Mouse (Mus musculus): ENCODE measurements around the gene Rap2b. TPM values are rescaled to one million over a fixed set of nuclear protein-coding genes. Genes with fewer than 3 reads are reported as not detected.

Gene Rap2b
- polyA plus RNA-seq, 1 experiment, result 9.4 TPM

GRCm38 (mm10) chr3:61363989-61364660 is 2.7 kb downstream of the Rap2b start:
- no peak for TF ChIP-seq GATA1 (IDR thresholded peaks at IDR 0.05; ENCODE audit: low read length)

- TF ChIP-seq GATA1 (IDR thresholded peaks at IDR 0.05; ENCODE audit: low read length), result no peak
These were observed 3.2 kb downstream of the Rap2b start for GRCm38 (mm10) chr3:61364661-61364977.

GRCm38 (mm10) chr3:61364978-61365778 is 3.7 kb downstream of the Rap2b start:
- no peak for TF ChIP-seq GATA1 (IDR thresholded peaks at IDR 0.05; ENCODE audit: low read length)

DNA sequence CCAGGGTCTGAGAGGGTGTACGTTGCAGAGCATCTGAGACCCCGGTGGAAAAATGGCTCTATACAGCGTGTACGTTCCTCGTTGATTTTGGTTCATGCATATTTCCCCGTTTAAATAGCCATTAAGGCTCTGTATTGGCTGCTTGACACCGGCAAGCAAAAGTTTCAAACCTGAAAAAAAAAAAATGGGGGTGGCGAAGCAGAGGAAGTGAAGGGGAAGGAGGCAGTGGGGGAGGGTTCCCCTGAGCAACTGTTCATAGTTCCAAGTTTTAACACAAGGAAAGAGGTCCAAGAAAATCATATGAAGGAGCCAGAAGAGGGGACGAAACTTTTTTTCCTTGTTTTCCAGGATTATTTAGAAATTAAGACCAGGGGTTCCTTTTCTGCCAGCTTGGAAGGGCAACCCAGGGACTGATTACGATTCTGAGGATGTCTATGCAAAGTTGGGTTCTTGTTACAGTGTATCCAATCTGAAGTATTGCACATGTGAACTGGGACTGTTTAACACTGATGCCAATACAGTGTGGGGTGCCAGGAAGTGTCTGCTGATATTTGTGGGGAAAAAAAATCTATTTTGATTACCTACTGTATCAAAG is 4.4 kb downstream of the Rap2b start, which contains the start of gene B430305J03Rik:
Gene B430305J03Rik (minus strand): TSS at position 173 of the 595 bp plus-strand sequence.
- TF ChIP-seq GATA1 (IDR thresholded peaks at IDR 0.05; ENCODE audit: low read length), result no peak

- TF ChIP-seq GATA1 (IDR thresholded peaks at IDR 0.05; ENCODE audit: low read length), result no peak
These were observed 7.0 kb downstream of the Rap2b start for GRCm38 (mm10) chr3:61368446-61368845.

DNA sequence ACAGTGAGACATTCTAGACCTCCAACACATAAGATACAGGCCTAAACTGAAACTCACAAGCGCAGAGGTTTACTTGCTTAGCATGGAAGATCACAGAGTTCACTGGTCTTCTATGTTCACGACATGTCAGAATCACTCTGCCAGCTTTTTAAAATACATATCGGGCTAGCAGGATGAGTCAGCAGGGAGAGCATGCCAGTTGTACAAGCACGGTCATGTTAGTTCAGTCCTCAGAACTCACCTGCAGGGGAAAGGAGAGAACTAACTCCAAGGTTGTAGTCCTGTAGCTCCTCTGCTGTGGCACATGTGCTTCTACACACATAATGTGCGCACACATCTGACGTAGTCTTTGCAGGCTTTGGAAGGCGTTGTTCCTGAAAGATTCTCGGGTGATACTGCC is 14.6 kb downstream of the Rap2b start:
- TF ChIP-seq GATA1 (IDR thresholded peaks at IDR 0.05; ENCODE audit: low read length), result no peak

GRCm38 (mm10) chr3:61386368-61386767 is 24.9 kb downstream of the Rap2b start:
- no peak for TF ChIP-seq GATA1 (IDR thresholded peaks at IDR 0.05; ENCODE audit: low read length)

- TF ChIP-seq GATA1 (IDR thresholded peaks at IDR 0.05; ENCODE audit: low read length), result no peak
These were observed 30.1 kb downstream of the Rap2b start for GRCm38 (mm10) chr3:61391564-61391963.

- no peak for TF ChIP-seq GATA1 (IDR thresholded peaks at IDR 0.05; ENCODE audit: low read length)
These were observed 31.4 kb downstream of the Rap2b start for GRCm38 (mm10) chr3:61392881-61393280.

GRCm38 (mm10) chr3:61393520-61393919 is 32.1 kb downstream of the Rap2b start:
- no peak for TF ChIP-seq GATA1 (IDR thresholded peaks at IDR 0.05; ENCODE audit: low read length)

- TF ChIP-seq GATA1 (IDR thresholded peaks at IDR 0.05; ENCODE audit: low read length), result no peak
These were observed 33.9 kb downstream of the Rap2b start for GRCm38 (mm10) chr3:61395382-61395781.

DNA sequence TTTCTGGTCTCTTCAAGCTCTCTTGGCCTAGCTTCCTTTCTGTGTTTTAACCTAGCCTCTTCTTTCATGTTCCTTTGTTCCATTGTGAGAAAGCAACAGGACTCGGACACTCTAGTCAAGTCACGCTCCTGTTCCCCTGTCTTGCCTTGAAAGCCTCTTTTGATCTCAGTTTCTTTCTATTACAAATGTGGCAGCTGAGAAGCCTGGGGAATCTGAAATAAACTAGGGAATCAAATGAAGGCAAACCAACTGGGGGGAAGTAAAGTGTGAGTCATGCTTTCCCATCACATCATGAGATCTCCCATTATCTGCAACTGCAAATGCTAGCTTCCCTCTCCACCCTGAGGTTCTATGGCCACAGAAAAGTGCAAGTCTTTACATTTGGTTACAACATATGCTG is 35.3 kb downstream of the Rap2b start:
- no peak for TF ChIP-seq GATA1 (IDR thresholded peaks at IDR 0.05; ENCODE audit: low read length)

DNA sequence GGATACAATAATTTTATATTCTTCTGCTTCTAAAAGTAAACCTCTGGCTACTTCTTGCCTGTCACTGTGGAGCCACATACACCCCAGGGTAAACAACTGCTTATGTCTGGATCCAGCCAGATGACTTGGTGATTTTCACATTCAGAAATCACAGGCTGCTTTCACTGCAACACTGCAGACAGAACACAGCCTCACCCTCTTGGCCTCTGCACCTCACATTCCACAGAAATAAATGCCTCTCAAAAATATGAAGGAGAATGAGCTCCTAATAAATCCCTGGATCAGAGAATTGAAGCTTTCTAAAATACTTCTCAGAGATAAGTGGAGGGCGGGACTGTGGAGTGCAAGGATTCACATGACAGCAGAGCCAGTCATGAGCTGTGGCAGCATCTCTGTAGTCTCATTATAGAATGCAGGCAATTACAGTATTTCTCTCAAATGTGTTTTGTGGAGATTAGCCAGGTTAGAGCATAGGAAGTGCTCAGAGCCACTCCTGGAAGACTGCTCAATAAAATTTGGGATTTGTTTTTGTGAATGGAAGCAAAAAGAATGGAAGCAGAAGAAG is 39.5 kb downstream of the Rap2b start:
- TF ChIP-seq GATA1 (IDR thresholded peaks at IDR 0.05; ENCODE audit: low read length), result no peak

DNA sequence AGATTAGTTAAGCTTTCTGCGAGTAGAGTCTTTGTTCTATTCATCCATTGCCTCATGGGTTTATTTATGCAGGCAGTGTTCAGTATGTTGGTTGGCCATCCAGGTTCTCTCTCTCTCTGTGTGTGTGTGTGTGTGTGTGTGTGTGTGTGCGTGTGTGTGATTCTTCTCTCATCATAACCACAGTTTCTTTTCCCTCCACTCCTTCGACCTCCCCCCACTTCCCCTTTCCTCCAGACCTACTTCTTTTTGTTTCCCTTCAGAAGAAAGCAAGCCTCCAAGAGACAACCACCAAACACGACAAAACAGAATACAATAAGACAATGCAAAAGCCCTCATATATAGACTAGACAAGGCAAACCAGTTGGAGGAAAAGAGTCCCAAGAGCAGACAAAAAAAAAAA is 45.5 kb downstream of the Rap2b start:
- no peak for TF ChIP-seq GATA1 (IDR thresholded peaks at IDR 0.05; ENCODE audit: low read length)

DNA sequence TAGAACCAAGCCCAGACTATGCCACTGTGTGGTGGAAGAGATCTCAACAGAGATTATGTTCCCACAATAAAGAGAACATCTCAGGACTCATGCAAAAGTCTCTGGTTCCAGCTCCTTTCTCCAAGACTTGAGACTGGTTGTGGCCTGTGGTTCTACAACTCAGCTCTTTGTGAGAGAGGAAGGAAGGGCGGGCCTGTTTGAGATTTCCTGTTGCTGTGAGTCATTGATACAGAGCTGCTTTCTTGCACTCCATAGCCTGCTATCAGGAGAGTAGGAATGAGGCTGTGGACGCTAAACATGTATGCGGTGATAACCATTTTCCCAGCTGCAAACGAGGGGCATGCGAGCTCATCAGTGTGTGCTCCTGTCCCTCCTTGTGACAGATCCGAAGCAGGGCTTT is 48.2 kb downstream of the Rap2b start:
- no peak for TF ChIP-seq GATA1 (IDR thresholded peaks at IDR 0.05; ENCODE audit: low read length)

- TF ChIP-seq GATA1 (IDR thresholded peaks at IDR 0.05; ENCODE audit: low read length), result no peak
These were observed 54.4 kb downstream of the Rap2b start for GRCm38 (mm10) chr3:61415883-61416282.

Other genes with a start within 250 kb of the Rap2b start
- 0.03 and 0.11 TPM in 2 replicates for gene B430305J03Rik, start 4.3 kb downstream of the Rap2b start, polyA plus RNA-seq (2012)